Mouse (Mus musculus) urinary bladder, adult 2 months (tissue): ENCODE results near the gene Clec16a. TPM values are rescaled to one million over a fixed set of nuclear protein-coding genes. Genes with fewer than 3 reads are reported as not detected.

Source experiments
- DNase-seq: peaks from one replicate; pipeline ENCODE4 v3.0.0; 2022; ENCODE audit warnings: low spot score
- polyA plus RNA-seq: library from polyadenylated mRNA; depleted of rRNA; stranded (reverse); fragments of >200 nt; gene quantifications from 2 replicates; pipeline ENCODE4 v1.2.3, GENCODE M21; 2012

Gene Clec16a
- polyA plus RNA-seq, 1 experiment = 10.0 TPM

- DNase-seq = no peak
Measured at GRCm38 (mm10) chr16:10763540-10764264, 218.6 kb downstream of the Clec16a start.

DNA sequence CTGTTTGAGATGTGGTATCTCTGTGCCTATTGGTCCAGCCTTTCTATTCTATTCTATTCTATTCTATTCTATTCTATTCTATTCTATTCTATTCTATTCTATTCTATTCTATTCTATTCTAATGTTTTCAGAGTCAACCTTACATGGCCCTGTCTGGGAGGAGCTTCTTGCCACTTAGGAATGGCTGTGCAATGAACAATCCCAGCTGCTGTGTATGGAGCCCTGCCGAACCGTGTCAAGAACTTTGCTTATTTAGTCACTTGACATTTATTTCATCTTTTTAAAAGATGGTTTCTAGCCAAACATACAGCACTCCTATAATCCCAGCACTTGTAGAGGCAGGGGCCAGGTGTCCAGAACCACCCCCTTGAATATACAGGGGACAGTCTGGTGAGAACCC lies 219.2 kb downstream of the Clec16a start:
- no peak for DNase-seq

DNA sequence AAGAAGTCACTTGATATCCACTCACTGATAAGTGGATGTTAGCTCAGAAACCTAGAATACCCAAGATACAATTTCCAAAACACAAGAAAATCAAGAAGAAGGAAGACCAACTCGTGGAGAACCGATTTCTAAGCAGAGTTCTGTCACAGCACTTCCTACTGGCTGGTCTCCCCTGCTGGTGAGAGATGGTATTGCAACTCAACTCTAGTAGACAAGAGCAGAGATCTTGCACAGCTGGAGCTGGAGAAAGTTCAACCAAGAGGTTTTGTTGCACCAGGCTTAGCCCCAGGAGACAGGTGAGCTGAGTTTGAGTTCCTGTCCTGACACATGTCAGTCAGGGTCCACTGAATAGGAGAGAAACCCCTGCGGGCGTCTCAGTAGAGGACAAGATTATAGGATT lies 222.0 kb downstream of the Clec16a start:
- DNase-seq = no peak

- DNase-seq = no peak
Measured at GRCm38 (mm10) chr16:10768821-10769220, 223.7 kb downstream of the Clec16a start.

GRCm38 (mm10) chr16:10769661-10770060 lies 224.5 kb downstream of the Clec16a start:
- no peak for DNase-seq

DNA sequence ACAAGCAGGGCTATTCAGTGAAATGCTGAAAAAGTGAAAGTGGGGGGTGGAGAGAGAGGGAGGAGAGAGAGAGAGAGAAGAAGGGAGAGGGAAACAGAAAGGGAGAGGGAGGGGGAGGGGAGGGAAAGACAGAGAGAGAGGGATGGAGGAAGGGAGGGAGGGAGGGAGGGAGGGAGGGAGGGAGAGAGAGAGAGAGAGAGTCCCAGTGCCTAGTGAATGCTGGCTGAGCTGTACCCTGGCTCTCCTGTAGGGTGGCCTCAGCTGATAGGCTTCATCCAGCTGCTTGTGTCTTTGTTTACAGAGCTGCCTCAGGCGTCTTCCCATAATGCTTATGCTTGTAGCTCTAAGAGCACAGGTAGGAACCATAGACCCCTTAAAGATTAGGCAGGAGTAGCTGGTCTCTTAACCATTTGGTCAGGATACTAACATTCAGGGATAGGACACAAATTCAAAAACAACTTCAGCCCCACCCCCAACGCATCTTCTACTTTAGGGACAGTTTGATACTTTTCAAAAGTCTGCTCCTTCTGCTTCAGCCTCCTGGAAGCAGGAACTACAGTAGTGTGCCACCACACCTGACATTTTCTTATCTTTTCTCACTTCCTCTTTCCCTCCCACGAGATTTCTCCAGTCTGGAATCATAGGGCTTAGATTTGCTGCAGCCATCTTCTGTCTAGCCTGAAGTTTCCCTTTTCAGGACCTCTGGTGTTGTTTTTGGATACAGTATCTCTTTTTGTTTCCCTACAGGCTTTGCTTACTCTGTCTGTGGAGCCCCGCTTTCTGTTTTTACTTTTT lies 225.6 kb downstream of the Clec16a start:
- DNase-seq = no peak

DNA sequence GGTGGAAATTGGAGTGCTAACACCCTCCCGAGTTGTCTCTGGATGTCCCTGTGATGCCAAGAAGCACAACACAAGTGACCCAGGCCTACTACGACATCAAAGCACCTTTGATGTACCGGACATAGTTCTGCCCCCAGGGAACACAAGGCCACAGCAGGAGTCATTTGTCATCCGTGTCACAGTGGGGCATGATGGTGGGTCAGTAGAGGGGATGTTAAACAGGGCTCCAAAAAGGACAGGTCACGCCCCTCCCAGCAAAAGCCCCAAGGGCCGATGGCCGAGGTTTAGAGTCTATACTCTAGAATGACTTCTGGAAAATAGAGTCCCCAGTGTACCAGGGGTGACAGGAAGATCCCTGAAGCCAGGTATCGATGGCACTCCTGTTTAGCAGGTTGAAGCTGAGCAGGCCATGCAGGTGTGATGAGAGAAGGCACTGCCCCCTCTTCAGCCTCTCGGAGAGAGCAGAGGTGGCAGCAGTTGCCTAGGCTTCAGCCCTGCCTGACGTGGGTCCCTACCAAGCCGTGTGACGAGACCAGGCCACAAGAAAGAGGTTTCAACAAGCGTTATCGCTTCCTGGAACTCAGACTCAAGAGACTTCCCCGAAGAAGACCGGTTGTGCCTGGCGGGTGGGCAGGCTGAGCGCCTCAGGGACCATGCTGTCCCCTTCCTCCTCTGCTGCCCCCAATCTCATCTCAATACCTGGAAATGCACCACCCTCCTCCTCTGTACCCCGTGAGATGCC lies 226.8 kb downstream of the Clec16a start:
- no peak for DNase-seq

- DNase-seq = no peak
Measured at GRCm38 (mm10) chr16:10773543-10773942, 228.4 kb downstream of the Clec16a start.

DNA sequence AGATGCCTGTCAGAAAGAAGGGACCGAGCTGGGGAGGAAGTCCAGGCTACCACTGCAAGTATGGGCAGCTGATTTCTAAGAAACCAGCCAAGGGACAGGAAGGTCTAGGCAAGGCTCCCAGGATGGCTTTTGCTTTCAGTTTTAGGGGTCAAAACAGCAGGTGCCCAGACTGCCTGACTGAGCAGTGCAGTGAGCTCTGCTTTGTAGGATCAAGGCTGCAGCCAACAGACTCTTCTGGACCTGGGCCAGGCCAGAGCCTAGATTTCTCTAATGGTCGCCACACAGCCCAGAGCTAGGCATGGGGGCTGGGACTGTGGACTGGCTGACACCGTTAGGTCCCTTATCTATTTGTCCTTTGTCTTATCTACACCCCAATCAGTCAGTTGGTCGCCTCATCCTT lies 229.6 kb downstream of the Clec16a start:
- DNase-seq = no peak

DNA sequence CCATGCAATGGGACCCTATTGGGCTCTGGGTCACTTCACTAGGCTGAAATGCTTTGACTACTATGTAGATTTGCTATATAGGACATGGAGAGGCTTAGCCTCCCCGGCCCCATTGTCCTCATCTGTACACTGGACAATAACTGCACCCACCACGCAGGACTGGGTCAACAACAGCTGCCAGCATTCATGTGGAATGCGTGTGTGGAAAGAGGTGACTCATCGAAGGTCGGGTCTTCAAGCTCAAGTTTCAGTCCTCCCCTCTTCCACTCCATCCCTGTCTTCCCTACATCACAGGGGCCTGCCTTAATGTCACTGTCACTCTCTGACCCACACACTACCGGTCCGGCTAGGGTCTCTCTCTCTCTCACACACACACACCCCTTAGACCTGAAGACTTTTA lies 231.2 kb downstream of the Clec16a start:
- no peak for DNase-seq

DNA sequence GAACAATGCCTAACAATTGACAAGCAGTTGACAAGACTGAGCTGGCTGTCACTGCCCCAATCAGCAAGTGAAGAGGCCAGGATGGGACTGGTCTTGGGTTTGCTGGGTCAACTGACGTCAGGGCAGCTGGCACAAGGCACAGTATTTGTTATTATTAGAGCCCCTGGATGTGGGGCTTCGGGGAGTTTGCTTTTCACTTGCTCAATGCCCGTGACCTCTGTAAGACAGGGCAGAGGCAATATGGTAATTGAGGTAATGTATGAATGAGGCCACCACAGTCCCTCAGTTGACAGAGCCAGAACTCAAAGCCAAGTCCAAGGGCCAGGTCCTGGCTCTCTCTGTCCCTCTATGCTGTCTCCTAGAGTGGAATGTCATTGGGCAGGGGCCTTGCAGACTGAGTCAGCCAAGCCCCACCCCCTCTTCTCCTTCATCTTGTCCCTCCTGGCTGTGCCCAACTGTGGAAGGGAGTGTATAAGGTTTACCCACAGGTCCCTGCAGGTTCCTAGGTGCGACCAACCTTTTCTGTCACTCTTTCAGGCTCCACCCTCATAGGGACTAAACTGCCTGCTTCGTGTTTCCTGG lies 232.5 kb downstream of the Clec16a start:
- DNase-seq = no peak

DNA sequence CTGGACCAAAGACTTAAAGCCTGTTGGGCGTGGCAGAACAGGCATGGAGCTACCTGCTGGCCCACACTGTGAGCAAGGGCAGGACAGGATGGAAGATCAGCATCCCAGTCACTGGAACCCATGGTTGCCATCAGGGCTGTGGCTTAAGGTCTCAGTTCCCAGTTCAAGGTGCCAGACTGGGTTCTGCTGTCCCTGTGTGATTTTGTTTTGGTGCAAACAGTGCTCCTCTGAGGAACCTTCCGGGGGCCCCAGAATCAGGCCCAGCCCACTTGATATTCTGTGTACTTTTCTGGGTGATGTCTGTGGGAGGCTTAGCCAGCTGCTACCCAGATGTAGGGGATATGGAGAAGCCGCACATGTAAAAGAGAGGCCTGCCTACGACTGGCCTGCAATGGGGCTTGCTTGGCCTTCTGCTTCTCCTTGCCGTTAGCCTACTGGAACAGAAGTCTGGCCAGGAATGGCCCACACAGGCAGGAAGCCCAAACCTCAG lies 235.5 kb downstream of the Clec16a start:
- DNase-seq = no peak

DNA sequence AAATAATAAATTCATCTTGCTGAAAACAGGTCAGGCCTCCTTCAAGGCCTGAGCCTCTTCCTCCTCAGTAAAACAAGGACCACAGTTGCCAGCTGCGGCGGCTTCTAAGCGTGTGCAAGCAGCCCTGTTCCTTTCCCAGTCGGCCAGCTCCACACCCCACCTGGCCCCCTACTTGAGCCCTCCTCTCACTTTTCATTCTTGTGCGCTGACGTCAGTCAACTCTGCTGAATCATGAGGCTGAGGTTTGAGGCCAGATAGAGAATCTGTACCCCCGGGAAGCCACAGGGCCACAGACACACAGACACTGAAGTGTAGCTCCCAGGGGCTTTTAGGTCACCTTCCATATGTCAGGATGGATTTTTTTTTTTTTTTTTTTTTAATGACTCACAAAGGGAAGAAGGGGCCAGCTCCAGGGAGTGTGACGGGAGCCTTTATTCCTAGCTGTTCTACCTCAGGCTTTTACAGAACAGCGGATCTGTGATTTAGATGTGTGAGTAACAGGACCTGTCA lies 236.8 kb downstream of the Clec16a start:
- no peak for DNase-seq

GRCm38 (mm10) chr16:10782377-10783151 lies 237.4 kb downstream of the Clec16a start:
- no peak for DNase-seq

DNA sequence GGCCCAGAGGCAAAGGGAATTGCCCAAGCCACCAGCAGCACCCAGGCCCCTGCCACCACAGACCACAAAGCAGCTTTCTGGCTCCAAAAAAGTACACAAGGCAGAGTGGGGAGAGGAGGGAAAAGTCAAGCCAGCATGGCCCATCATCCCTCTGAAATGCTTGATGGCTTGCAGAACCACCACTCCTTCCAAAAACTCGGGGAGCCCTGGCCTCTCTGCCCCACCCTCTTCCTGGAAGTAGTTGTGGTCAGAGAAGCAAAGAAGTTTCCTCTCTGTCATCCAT lies 238.0 kb downstream of the Clec16a start:
- no peak for DNase-seq

GRCm38 (mm10) chr16:10783451-10783850 lies 238.3 kb downstream of the Clec16a start:
- DNase-seq = no peak

DNA sequence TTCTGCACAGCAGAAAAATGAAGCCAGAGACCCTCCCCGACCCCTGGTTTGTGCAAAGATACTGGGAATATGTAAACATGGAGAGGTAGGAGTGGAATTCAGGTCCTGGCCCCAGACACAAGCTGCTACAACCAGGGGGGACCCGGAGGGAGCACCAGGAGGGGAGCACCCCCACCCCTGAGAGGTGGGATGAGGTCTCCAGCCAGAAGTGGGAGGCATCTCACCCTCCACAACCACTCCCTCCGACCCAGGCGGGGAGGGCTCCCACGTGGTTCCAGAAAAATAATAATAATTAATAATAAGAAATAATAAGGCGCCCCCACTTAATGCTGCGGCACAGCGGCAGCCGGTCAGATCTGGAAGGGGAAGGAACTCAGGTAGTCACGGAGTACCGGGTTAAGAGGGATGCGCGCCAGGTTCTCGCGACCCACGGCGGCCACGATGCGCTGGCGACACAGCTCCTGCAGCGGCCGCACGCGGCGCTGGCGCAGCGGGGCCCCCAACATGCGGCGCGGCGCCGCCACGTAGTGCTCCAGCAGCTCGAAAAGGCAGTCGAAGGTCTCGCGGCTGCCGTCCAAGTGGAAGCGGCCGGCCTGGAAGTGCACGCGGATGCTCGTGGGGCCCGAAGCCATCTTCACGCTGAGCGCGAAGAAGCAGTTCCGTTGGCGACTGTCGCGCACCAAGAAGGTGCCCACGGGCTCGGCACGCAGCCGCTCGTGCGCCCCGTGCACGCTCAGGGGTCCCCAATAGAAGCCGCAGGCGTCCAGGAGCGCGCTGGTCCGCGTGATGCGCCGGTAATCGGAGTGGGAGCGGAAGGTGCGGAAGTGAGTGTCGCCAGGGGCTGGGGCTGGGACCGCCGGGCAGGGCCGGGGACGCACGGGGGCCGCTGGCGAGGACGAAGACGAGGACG lies 239.0 kb downstream of the Clec16a start:
- peak; percentile 43 for DNase-seq

- DNase-seq = peak; percentile 93
Measured at GRCm38 (mm10) chr16:10784793-10785370, 239.7 kb downstream of the Clec16a start.

GRCm38 (mm10) chr16:10785371-10786231 lies 240.5 kb downstream of the Clec16a start, which contains the start of gene Socs1:
TSS of gene Socs1 (minus strand) at chr16:10785536.
- DNase-seq = peak; percentile 79
